Mouse (Mus musculus): ENCODE results near the gene Arl1. TPM values are rescaled to one million over a fixed set of nuclear protein-coding genes. Genes with fewer than 3 reads are reported as not detected.
"Not testable (repeated sequence)": the region's sequence is repeated elsewhere in the genome, so short reads cannot be mapped to it uniquely, and the experiment has no call there.

The Arl1 gene
- total RNA-seq, 2 experiments from 2014 or later: 124 to 134 TPM

DNA sequence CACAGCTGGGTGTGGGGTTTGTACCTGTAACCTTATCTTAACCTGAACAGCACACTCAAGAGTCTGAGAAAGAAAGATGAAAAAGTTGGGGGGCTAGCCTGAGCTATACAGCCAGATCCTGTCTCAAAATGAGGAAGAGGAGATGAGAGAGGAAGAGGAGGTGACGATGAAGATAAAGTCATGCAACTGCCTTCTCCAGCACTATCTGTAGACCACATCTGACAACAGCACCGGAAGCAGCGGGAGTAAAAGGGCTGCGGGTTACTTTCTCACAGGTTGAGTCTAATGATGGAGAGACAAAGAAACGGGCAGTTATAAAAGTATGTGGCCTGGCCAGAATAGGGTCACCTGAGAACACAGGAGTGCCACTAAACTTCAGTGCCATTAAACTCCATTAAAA is 38.3 kb downstream of the Arl1 start:
- no peak overlapping the region for H3K4me3 ChIP-seq
- no peak for TF ChIP-seq CTCF (IDR thresholded peaks at IDR 0.05)
- no peak for DNase-seq (ENCODE audit: extremely low spot score in 1 of 2, low spot score in 2 of 2)
- no peak overlapping the region for H3K27ac ChIP-seq
- intact Hi-C loops (cut with DNase I): no loop called here

DNA sequence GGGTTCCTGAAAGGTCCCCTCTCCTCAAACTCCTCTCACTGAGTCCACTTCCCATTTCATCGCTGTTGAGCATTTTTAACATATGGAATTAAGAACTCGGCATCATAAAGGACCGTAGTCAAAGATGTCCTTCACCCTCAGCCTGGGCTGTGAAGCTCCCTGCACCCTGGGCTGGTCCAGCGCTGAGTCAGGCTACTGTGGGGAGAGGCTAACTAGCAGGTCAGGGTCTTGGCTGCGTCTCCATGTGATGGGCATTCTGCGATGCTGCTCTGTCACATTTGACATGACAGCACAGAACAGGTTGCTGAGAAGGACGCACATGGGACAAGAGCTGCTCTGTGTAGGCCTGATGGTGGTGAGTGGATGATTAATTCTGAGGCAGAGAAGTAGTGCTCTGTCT is 39.0 kb downstream of the Arl1 start:
- intact Hi-C loops (cut with DNase I): no loop called here
- no peak overlapping the region for H3K4me3 ChIP-seq
- no peak for DNase-seq (ENCODE audit: extremely low spot score in 1 of 2, low spot score in 2 of 2)
- H3K27ac ChIP-seq: no peak overlapping the region
- no peak for TF ChIP-seq CTCF (IDR thresholded peaks at IDR 0.05)

GRCm38 (mm10) chr10:88772965-88773364 is 42.3 kb downstream of the Arl1 start:
- DNase-seq (ENCODE audit: extremely low spot score in 1 of 2, low spot score in 2 of 2); intact Hi-C loops (cut with DNase I); H3K27ac ChIP-seq; H3K4me3 ChIP-seq: not testable (repeated sequence)

DNA sequence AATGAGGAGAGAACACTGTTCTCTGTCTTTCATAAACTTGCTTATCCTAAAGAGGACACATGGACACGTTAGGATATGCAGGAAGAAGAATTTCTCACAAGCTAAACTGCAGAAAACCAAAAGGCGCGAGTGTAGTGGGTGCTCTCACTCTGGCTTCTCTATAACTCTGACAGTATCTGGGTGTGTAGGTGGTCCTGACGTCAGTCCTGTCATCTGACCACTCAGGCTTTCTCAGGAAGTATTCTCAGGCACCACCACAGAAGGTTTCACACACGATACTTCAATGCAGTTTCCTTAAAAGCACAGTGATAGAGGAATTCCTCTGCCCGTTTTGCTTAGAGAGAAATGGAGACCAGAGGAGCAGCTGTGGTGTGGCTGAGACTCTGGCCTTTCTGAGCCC is 45.5 kb downstream of the Arl1 start:
- Histone ChIP-seq H3K27ac (no peak overlapping the region), H3K4me3 (no peak overlapping the region)
- DNase-seq (ENCODE audit: extremely low spot score in 1 of 2, low spot score in 2 of 2): peak in 1 of 2 experiments; percentile 20
- no peak for TF ChIP-seq CTCF (IDR thresholded peaks at IDR 0.05)
- intact Hi-C loops (cut with DNase I): no loop called here

GRCm38 (mm10) chr10:88780716-88781115 is 50.1 kb downstream of the Arl1 start:
- Histone ChIP-seq H3K4me3 (no peak overlapping the region), H3K27ac (no peak overlapping the region)
- intact Hi-C loops (cut with DNase I): no loop called here
- no peak for DNase-seq (ENCODE audit: extremely low spot score in 1 of 2, low spot score in 2 of 2)
- TF ChIP-seq CTCF (IDR thresholded peaks at IDR 0.05): no peak

DNA sequence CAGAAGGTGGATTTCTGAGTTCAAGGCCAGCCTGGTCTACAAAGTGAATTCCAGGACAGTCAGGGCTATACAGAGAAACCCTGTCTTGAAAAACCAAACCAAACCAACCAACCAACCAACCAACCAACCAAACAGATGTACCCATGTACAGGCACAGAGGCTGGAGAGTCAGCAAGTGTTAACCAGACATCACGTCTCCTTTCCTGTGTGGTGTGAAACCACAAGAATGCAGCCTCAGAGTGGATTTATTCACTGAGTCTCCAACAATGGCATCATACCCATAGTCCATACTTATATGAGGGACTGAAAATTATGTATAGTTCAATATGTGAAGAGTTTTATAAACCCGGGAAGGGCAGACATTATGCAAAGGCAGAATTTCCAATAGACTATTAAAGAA is 52.5 kb downstream of the Arl1 start:
- H3K4me3 ChIP-seq; DNase-seq (ENCODE audit: extremely low spot score in 1 of 2, low spot score in 2 of 2); H3K27ac ChIP-seq; intact Hi-C loops (cut with DNase I): not testable (repeated sequence)

- TF ChIP-seq CTCF (IDR thresholded peaks at IDR 0.05): no peak
- Histone ChIP-seq H3K27ac (no peak overlapping the region), H3K4me3 (no peak overlapping the region)
- intact Hi-C loops (cut with DNase I): no loop called here
- no peak for DNase-seq (ENCODE audit: extremely low spot score in 1 of 2, low spot score in 2 of 2)
Measured at GRCm38 (mm10) chr10:88783941-88784340, 53.3 kb downstream of the Arl1 start.

DNA sequence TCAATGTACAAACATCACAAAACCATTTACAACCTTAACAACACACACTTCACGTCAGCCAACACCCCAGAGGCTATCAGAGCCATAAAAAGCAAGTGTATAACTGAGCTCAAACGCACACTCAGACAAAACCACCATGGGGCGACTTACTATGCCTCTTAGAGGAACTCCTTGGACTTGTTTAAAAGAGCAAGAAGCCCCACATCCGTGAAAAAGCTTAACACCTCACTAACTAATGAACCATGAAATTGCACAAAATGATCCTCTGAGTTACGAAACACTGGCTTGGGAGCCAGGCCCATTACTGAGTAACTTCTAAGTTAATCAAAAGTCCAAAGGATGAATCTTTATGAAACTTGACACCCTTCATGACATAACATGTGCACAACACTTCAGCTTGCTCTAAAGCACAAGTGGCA is 53.9 kb downstream of the Arl1 start:
- intact Hi-C loops (cut with DNase I): no loop called here
- DNase-seq (ENCODE audit: extremely low spot score in 1 of 2, low spot score in 2 of 2): no peak
- Histone ChIP-seq H3K27ac (no peak overlapping the region), H3K4me3 (no peak overlapping the region)
- no peak for TF ChIP-seq CTCF (IDR thresholded peaks at IDR 0.05)

DNA sequence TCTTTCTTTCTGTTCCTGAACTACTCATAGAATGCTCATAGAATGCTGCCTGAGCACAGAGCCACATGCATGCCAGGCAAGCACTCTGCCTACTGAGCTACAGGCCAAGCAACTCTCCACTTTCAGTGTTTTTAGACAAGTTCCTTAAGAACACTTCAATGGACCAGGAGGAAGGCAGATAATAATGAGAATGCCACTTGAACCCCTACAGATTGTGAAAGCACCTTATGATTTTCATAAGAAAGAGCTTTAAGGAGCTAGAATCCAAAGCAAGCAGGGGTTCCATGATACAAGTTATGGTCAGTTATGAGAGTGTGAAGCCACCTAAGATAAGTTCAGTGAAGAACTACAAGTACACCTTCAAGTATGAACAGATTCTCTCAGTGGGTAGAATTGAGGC is 63.0 kb downstream of the Arl1 start:
- no peak overlapping the region for H3K4me3 ChIP-seq
- DNase-seq (ENCODE audit: extremely low spot score in 1 of 2, low spot score in 2 of 2): no peak
- TF ChIP-seq CTCF (IDR thresholded peaks at IDR 0.05): no peak
- intact Hi-C loops (cut with DNase I): no loop called here
- H3K27ac ChIP-seq: no peak overlapping the region

Other genes with a start within 250 kb of the Arl1 start
- 10 to 100 TPM; 36.5 to 39.8 TPM for gene Chpt1, start 226.8 kb upstream of the Arl1 start, total RNA-seq (2021)
- gene Mybpc1, start 125.7 kb upstream of the Arl1 start, total RNA-seq (2021): 1 to 10 TPM; 6.0 to 6.1 TPM
- not detected for gene Spic, start 45.8 kb upstream of the Arl1 start, total RNA-seq (2021)
- gene Utp20, start 95.9 kb downstream of the Arl1 start, total RNA-seq (2021): 10 to 100 TPM; 17.9 to 19.3 TPM
- under 1 TPM in 1 of 2 experiments, not detected in 1; 0.07 TPM for gene Slc5a8, start 155.1 kb downstream of the Arl1 start, total RNA-seq (2021)